Mouse (Mus musculus): ENCODE measurements around the gene Fry. TPM values are rescaled to one million over a fixed set of nuclear protein-coding genes. Genes with fewer than 3 reads are reported as not detected.

The Fry gene
- total RNA-seq, 2 experiments from 2014 or later: 195 to 242 TPM

- DNase-seq (ENCODE audit: extremely low spot score in 1 of 2, low spot score in 1 of 2): no peak
Measured at GRCm38 (mm10) chr5:150370895-150371294, 252.4 kb downstream of the Fry start.

DNA sequence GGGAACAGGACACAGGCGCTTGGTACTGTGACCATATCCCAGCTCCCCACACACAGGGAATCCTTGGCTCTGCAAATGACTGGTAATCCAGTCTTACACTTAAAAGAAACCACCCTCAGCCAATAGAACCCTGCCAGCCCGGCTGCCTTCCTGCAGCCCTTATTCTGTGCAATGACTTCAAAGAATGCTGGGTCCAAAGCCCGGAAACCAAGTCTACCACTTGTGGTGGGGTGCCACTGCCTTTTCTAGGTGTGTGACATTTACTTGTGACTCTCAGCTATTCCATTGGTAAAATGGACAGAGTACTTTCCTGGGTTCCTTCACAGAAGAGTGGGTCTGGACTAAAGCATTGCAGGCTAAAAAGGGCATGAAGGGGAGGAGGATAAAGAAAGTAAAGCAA lies 254.5 kb downstream of the Fry start:
- DNase-seq (ENCODE audit: extremely low spot score in 1 of 2, low spot score in 1 of 2): no peak

GRCm38 (mm10) chr5:150374778-150375559 lies 256.5 kb downstream of the Fry start:
- DNase-seq (ENCODE audit: extremely low spot score in 1 of 2, low spot score in 1 of 2): no peak

DNA sequence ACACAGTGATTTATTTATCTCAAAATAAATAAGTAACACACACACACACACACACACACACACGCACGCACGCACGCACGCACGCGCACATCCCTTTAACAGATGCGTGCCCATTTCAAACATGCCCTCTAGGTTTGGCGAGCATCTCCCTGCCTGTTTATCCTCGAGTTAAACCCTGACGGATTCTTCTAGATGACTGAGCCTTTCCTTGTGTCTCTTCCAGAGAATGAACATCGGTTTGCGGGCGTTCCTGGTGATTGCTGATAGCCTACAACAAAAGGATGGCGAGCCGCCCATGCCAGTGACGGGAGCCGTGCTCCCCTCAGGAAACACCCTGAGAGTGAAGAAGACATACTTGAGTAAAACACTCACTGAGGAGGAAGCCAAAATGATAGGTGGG lies 260.1 kb downstream of the Fry start:
- DNase-seq (ENCODE audit: extremely low spot score in 1 of 2, low spot score in 1 of 2): no peak

GRCm38 (mm10) chr5:150380767-150381166 lies 262.3 kb downstream of the Fry start:
- no peak for DNase-seq (ENCODE audit: extremely low spot score in 1 of 2, low spot score in 1 of 2)

DNA sequence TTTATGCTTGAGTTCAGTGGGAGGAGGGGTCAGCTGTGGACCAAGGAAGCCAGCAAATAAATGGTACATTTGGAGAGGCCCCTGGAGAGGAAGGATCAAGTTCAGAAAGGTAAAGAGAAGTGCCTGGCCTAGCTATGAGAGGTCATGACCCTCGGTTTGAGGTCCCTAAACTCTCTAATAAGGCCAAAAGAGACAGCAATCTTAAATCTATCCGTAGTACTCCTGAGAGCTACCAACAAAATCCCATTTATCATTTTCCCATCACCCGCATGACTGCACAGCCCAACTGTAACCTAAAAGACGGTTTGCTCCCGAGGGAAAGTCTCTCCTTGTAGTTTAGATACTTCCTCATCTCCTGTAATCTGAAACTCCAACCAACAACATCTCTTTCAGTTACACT lies 264.0 kb downstream of the Fry start:
- DNase-seq (ENCODE audit: extremely low spot score in 1 of 2, low spot score in 1 of 2): no peak

GRCm38 (mm10) chr5:150384272-150385215 lies 266.1 kb downstream of the Fry start:
- no peak for DNase-seq (ENCODE audit: extremely low spot score in 1 of 2, low spot score in 1 of 2)

DNA sequence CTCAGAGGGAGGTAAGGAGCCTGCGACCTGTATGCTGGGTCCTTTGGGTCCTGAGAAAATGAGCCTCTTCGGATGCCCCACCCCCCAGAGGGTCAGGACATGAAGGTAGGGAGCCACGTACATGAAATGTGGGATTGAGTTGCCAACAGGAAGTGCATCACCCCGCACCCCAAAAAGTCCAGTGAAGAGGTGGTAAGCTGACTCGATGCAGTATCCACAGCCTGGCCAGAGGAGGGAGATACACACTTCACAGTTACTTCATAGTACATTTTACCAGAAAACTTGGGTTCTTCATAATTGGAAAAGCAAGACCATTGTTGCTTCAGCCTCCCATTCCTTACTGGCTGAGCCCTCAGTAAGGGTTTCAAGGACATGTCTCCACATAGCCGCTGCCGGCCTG lies 266.8 kb downstream of the Fry start:
- DNase-seq (ENCODE audit: extremely low spot score in 1 of 2, low spot score in 1 of 2): no peak

GRCm38 (mm10) chr5:150388623-150389022 lies 270.2 kb downstream of the Fry start:
- DNase-seq (ENCODE audit: extremely low spot score in 1 of 2, low spot score in 1 of 2): no peak

GRCm38 (mm10) chr5:150389589-150390377 lies 271.3 kb downstream of the Fry start:
- no peak for DNase-seq (ENCODE audit: extremely low spot score in 1 of 2, low spot score in 1 of 2)

DNA sequence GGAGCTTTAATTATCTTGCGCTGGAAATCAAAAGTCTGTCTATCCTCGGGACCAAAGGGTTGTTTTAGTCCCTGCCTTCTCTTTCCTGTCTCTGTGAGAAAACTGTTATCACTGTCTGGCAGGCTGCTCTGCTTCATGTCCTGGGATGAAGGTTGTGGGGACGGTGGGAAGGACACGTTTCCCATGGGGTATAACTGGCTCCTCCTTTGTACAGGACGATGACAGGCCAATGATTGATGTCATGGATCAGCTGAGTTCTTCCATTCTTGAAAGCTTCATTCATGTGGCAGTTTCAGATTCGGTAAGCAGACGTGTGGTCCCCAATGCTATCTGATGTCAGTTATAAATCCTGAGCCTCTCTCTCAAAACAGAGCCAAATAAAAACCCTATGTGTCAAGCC lies 272.0 kb downstream of the Fry start:
- DNase-seq (ENCODE audit: extremely low spot score in 1 of 2, low spot score in 1 of 2): no peak

DNA sequence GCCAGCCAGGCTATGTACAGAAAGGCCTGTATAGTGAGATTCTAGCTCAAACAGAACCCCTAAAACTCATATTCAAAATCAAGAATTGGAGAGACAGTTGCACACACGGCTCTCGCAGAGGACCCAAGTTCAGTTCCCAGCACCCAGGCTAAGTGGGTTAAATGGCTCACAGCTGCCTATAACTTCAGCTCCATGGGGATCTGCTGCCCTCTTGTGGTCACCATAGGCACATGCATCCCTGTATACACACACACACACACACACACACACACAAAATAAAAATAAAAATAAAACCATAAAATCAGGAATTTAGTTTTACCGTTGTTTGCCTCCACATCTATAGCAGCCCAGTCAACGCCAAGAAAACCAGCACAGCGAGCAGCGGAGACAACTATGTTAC lies 276.2 kb downstream of the Fry start:
- DNase-seq (ENCODE audit: extremely low spot score in 1 of 2, low spot score in 1 of 2): no peak

DNA sequence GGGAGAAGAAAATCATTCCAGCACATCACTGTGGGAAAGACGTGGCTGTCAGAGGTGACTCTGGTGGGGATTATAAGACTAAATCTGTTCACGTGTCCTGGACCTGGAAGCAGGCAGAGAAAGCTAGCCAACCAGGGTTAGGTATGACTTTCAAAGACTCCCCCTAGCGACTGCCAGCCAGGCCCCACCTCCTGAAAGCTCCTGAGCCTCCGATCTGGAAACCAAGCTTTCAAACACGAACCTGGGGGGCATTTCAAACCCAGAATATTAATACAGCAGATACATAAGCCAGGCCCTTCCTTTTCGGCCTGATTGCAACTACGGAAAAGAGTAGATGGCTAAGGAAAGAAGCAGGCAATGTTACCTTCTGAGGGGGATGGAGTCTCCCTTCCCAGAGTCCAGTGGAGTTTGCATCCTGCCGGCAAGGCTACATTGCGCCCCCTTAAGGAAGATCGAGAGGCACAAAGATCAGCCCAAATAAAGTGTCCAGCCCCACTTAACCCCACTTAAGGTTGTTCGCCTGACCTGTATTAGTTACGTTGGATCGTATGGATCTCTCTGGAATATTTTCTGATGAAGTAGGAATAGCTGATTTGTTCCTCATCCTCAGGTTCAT lies 284.5 kb downstream of the Fry start:
- DNase-seq (ENCODE audit: extremely low spot score in 1 of 2, low spot score in 1 of 2): no peak

DNA sequence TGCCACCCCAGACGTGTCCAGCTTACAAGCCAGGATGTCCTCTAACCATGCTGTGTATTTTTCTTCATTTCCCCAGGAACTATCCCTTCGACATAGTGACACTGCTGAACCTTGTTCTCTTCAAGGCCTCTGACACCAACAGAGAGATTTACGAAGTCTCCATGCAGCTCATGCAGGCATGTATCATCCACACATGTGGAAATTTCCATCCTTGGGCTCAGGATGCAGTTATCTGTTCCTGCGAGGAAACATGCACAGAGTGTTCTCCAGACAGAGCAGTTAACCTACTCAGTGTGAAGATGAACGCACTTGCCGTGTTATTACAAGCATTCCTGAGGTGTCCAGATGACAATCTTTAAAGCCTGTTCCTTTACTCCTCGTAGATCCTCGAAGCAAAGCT lies 286.4 kb downstream of the Fry start:
- no peak for DNase-seq (ENCODE audit: extremely low spot score in 1 of 2, low spot score in 1 of 2)

DNA sequence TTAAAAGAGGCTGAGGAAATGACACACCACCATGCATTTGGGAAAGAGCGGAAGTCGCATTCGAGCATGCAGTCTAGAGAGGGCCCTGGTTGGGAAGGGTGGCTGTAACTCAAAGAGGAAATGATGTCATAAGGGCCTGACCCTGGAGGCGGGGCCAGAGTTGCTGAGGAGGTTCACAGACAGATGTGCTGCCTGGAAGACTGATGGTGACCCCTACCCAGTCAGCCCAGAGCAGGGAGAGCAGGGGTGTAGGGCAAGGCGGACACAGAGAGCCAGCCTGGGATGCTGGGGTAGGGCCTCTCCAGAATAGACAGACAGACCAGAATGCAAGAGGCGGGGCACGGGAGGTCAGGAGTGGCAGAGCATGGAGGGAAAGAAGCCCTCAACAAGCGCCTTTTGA lies 290.5 kb downstream of the Fry start:
- DNase-seq (ENCODE audit: extremely low spot score in 1 of 2, low spot score in 1 of 2): no peak

- DNase-seq (ENCODE audit: extremely low spot score in 1 of 2, low spot score in 1 of 2): no peak
Measured at GRCm38 (mm10) chr5:150409451-150410045, 291.1 kb downstream of the Fry start.

DNA sequence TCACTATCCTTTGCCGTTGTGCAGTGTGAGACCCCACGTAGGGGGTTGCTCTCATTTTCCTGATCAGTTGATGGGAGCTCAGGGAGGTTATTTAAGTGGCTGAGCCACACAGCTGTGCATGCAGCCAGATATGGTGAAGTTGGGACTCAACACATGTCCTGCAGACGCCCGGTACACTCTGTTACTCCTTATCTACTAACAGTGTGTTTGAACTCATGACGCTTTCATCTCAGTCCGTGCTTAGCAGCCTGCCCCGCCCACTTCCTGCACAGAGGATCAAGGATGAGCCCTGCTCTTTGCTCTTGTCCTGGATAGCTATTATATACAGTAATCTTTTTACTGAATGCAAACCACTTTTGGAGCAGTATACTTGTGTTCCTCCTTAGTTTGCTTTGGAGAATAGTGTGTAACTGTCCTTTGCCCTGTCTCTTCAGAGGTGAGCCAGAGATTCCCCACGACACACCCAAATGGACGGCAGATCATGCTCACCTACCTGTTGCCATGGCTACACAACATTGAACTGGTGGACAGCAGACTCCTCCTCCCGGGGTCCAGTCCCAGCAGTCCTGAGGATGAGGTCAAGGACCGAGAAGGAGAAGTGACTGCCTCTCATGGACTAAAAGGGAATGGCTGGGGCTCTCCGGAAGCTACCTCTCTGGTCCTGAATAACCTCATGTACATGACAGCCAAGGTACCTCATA lies 294.5 kb downstream of the Fry start:
- DNase-seq (ENCODE audit: extremely low spot score in 1 of 2, low spot score in 1 of 2): no peak

DNA sequence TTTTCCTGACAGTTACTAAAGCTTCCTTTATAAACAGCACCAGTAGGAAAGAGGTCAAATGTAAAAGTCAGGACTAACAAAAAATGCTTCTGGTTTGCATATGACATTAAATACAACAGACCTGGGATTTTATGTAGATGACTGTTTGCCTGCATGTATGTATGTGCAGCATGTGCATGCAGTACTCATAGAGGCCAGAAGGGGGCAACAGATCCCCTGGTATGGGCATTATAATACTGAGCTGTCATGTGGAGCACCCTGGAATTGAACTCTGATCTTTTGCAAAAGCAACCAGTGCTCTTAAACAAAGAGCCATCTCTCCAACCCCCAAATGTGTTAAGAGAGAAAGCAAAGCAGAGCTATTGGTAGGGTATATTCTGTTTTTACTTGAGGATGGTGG lies 296.4 kb downstream of the Fry start:
- DNase-seq (ENCODE audit: extremely low spot score in 1 of 2, low spot score in 1 of 2): no peak

- DNase-seq (ENCODE audit: extremely low spot score in 1 of 2, low spot score in 1 of 2): no peak
Measured at GRCm38 (mm10) chr5:150417223-150417622, 298.8 kb downstream of the Fry start.

All from layer of hippocampus, postnatal 25 days (tissue).